Mouse (Mus musculus) liver, embryonic 14.5 days (tissue): ENCODE data around the gene S100a14. TPM values are rescaled to one million over a fixed set of nuclear protein-coding genes. Genes with fewer than 3 reads are reported as not detected.
A peak's percentile ranks its signal among the peaks of the same experiment; 100 is the strongest.

Source experiments
- ATAC-seq: fragments of 200-750 bp; cut with Nextera tagmentation; 2 replicates; pipeline ENCODE4 v1.8.0; 2017; ENCODE audit warnings: moderate number of reproducible peaks, mild to moderate bottlenecking, moderate library complexity; ENCODE audit not compliant: insufficient read depth
- DNase-seq, 3 experiments: peaks; one replicate each; pipeline ENCODE4 v3.0.0-alpha.2; 2012 to 2013; ENCODE audit warnings: low read depth in 3 of 3, low spot score in 3 of 3
- H3K27ac ChIP-seq: fragments of 300-500 bp; sonication (generic); 2 replicates; pipeline ENCODE4 v1.5.1; 2014; ENCODE audit warnings: moderate library complexity, mild to moderate bottlenecking, control low read depth, inconsistent platforms
- H3K27me3 ChIP-seq: fragments of 300-500 bp; sonication (generic); 2 replicates; pipeline ENCODE4 v1.6.1; 2014; ENCODE audit warnings: mild to moderate bottlenecking, low read length, moderate library complexity; ENCODE audit not compliant: control insufficient read depth, insufficient read depth
- H3K36me3 ChIP-seq: fragments of 300-500 bp; sonication (generic); replicated peaks from 2 replicates; pipeline ENCODE4 v1.6.1; 2014; ENCODE audit warnings: low read depth; ENCODE audit not compliant: control insufficient read depth, insufficient read depth
- H3K4me1 ChIP-seq, 2 experiments: fragments of 200-500 bp in 1 of 2; fragments of 300-500 bp in 1 of 2; sonication (generic) in 1 of 2; replicated peaks; 2 replicates each; pipeline ENCODE4 v1.6.1; 2012 to 2014; ENCODE audit warnings: antibody characterized with exemption in 1 of 2, inconsistent platforms in 1 of 2, low read length in 1 of 2; ENCODE audit not compliant: control insufficient read depth in 2 of 2, insufficient read depth in 2 of 2
- H3K4me2 ChIP-seq: fragments of 300-500 bp; sonication (generic); 2 replicates; pipeline ENCODE4 v1.6.1; 2014; ENCODE audit warnings: low read depth, mild to moderate bottlenecking, control low read depth, moderate library complexity
- H3K4me3 ChIP-seq, 2 experiments: fragments of 200-500 bp in 1 of 2; fragments of 300-500 bp in 1 of 2; sonication (generic) in 1 of 2; 2 replicates each; pipeline ENCODE4 v1.5.1; 2012 to 2014; ENCODE audit warnings: low read depth in 2 of 2, low read length in 2 of 2, mild to moderate bottlenecking in 2 of 2, control low read depth in 1 of 2, inconsistent platforms in 1 of 2, moderate library complexity in 1 of 2; ENCODE audit not compliant: insufficient read depth in 1 of 2
- H3K9ac ChIP-seq: fragments of 300-500 bp; sonication (generic); replicated peaks from 2 replicates; pipeline ENCODE4 v1.6.1; 2014; ENCODE audit warnings: mild to moderate bottlenecking, control low read depth, moderate library complexity
- H3K9me3 ChIP-seq: fragments of 300-500 bp; sonication (generic); 2 replicates; pipeline ENCODE4 v1.6.1; 2016; ENCODE audit warnings: low read length, mixed read lengths; ENCODE audit not compliant: control insufficient read depth
- CTCF ChIP-seq: IDR thresholded peaks from 2 replicates; pipeline ENCODE4 v1.5.1; 2016; ENCODE audit warnings: antibody characterized with exemption, low read depth, control low read depth
- EP300 ChIP-seq: IDR thresholded peaks from 2 replicates; pipeline ENCODE4 v1.6.1; 2016; ENCODE audit warnings: antibody characterized with exemption, low read depth
- WGBS: fragments of 180-500 bp; shearing (Covaris S2); extraction: QIAGEN DNeasy Blood & Tissue Kit; methylation state at CpG from one replicate; pipeline ENCODE4 v1.1.7; 2014; ENCODE audit not compliant: insufficient replicate concordance; 5-methylcytosine and 5-hydroxymethylcytosine counted together
- polyA plus RNA-seq, 2 experiments: library from polyadenylated mRNA; depleted of rRNA in 1 of 2; stranded (reverse) in 1 of 2; unstranded in 1 of 2; fragments of >200 nt; fragmentation: Nextera tagmentation in 1 of 2; extraction: Ambion mirVana in 1 of 2; gene quantifications; 2 replicates each; pipeline versions ENCODE4 v1.2.1 to v1.2.3; 2012 to 2014

Gene S100a14
- polyA plus RNA-seq (2012; rRNA removed) (0.11 and 0.13 TPM in 2 replicates), polyA plus RNA-seq (2014; fragmentation: Nextera tagmentation; extraction: Ambion mirVana) (not detected in 2 replicates)

DNA sequence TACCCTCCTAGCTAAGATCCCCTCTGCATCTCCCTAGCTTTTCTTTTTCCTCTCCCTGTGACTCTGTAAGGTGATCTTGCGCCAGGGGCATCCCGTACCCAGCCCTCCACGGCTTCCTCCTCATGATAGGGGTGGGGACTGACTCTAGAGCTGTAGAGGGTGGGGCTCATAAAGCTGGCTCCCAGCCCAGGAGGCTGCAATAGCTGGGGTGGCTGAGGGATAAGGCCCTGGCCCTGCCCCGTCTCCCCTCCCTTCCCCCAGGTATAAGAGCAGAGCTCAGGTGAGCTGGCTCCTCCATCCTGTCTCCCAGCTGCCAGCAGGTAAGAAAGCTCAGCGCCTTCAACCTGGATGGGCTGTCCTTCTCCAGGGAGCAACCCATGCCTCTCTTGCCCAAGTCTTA lies at the start of gene S100a14:
TSS of gene S100a14 (plus strand) at position 277 of the 400 bp plus-strand sequence.
- Histone ChIP-seq H3K4me2 (no peak within 1 kb of the TSS), H3K27ac (no peak within 1 kb of the TSS), H3K27me3 (no peaks in the 10 kb centered on the region), H3K36me3 (no peaks in the 10 kb centered on the region), H3K9ac (no peak within 1 kb of the TSS), H3K4me1 (no peaks in the 10 kb centered on the region), H3K9me3 (no peaks in the 10 kb centered on the region), H3K4me3 (no peak within 1 kb of the TSS)
- ATAC-seq (no peak), DNase-seq (no peak)
- 40% methylated on average over 5 of the region's 5 CpGs for WGBS
- no peak for TF ChIP-seq EP300
- TF ChIP-seq CTCF = no peak

DNA sequence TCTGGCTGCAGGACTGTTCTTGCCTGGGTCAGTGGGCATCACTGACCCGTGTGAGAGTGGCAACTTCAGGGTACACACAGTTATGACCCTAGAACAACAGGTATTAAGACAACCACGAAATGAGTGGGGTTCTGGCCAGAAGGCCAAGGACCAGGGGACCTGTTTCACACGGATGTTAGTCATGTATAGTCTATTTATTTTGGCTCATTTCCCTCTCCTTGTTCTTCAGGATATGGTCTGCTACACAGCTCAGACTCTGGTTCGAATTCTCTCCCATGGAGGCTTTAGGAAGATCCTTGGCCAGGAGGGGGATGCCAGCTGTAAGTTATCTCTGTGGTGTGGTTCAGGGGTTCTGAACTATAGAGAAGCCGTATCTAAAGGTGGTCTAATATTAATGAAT lies 39.7 kb upstream of the S100a14 start:
- H3K4me1 ChIP-seq = peaks cover 3 to 10% of the 10 kb centered on the region in 2 experiments; a peak in 3 of 4 replicates
- H3K9me3 ChIP-seq = no peaks in the 10 kb centered on the region
- H3K36me3 ChIP-seq = peaks cover 58% of the 10 kb centered on the region
- no peak overlapping the region for H3K4me2 ChIP-seq
- ATAC-seq (no peak), DNase-seq (no peak)
- 72% methylated on average over 5 of the region's 5 CpGs for WGBS
- H3K4me3 ChIP-seq = no peak overlapping the region
- TF ChIP-seq CTCF (no peak), EP300 (no peak)
- no peak overlapping the region for H3K27ac ChIP-seq
- no peaks in the 10 kb centered on the region for H3K27me3 ChIP-seq
- H3K9ac ChIP-seq = no peak overlapping the region

- ATAC-seq = no peak
- H3K4me2 ChIP-seq = no peak overlapping the region
- H3K9me3 ChIP-seq = no peaks in the 10 kb centered on the region
- no peak overlapping the region for H3K9ac ChIP-seq
- peaks cover 3 to 10% of the 10 kb centered on the region in 2 experiments; a peak in 3 of 4 replicates for H3K4me1 ChIP-seq
- no peak overlapping the region for H3K4me3 ChIP-seq
- no peak overlapping the region for H3K27ac ChIP-seq
- no peaks in the 10 kb centered on the region for H3K27me3 ChIP-seq
- TF ChIP-seq CTCF (no peak), EP300 (no peak)
- no peak for DNase-seq
- H3K36me3 ChIP-seq = peaks cover 42% of the 10 kb centered on the region
- WGBS = 86% methylated on average over 6 of the region's 6 CpGs
Measured at GRCm38 (mm10) chr3:90488576-90488975, 38.1 kb upstream of the S100a14 start.

GRCm38 (mm10) chr3:90490696-90491256 lies 35.9 kb upstream of the S100a14 start, which contains the start of gene Snapin:
Snapin (minus strand) TSS chr3:90491033.
- WGBS = under 1% methylated on average over 37 of the region's 37 CpGs
- TF ChIP-seq EP300 (no peak), CTCF (peak; percentile 91)
- no peaks in the 10 kb centered on the region for H3K27me3 ChIP-seq
- DNase-seq (peak; percentile 89 to 92 (median 90)), ATAC-seq (peak; percentile 99)
- peak within 1 kb of the TSS; percentile 68 for H3K4me2 ChIP-seq
- H3K27ac ChIP-seq = peak within 1 kb of the TSS; percentile 23
- H3K9me3 ChIP-seq = no peaks in the 10 kb centered on the region
- H3K4me1 ChIP-seq = peaks cover 3 to 10% of the 10 kb centered on the region in 2 experiments; a peak in 3 of 4 replicates
- peak within 1 kb of the TSS; percentile 73 to 85 for H3K4me3 ChIP-seq
- H3K9ac ChIP-seq = peak within 1 kb of the TSS; percentile 80
- H3K36me3 ChIP-seq = peaks cover 31% of the 10 kb centered on the region

DNA sequence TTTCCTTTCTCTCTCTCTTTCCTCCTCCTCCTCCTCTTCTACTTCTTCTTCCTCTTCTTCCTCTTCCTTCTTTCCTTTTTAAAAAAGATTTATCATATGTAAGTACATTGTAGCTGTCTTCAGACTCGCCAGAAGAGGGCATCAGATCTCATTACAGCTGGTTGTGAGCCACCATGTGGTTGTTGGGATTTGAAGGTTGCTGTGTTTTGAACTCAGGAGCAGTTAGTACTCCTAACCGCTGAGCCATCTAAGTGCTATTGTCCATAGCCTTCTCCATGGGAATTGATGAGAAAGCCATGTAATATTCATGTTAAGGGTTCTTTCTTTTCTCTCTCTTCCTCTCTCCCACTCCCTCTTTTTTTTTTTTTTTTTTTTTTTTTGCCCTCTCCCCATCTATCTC lies 35.3 kb upstream of the S100a14 start:
- H3K4me1 ChIP-seq = peaks cover 3 to 10% of the 10 kb centered on the region in 2 experiments; a peak in 3 of 4 replicates
- no peaks in the 10 kb centered on the region for H3K9me3 ChIP-seq
- no peak for TF ChIP-seq EP300
- TF ChIP-seq CTCF = peak; percentile 47; the same call in 1 of the 2 replicates
- DNase-seq = no peak
- WGBS = 43% methylated on average over 2 of the region's 2 CpGs
- H3K27me3 ChIP-seq = no peaks in the 10 kb centered on the region
- H3K27ac ChIP-seq = no peak overlapping the region
- ATAC-seq = peak; percentile 40
- no peak overlapping the region for H3K4me3 ChIP-seq
- peaks cover 31% of the 10 kb centered on the region for H3K36me3 ChIP-seq
- peak overlapping the region; percentile 39 for H3K4me2 ChIP-seq
- H3K9ac ChIP-seq = no peak overlapping the region; the same call in 1 of the 2 replicates
